Mouse (Mus musculus) megakaryocyte, embryonic 14.5 days (primary cell): ENCODE data around the gene Cadps2. TPM values are rescaled to one million over a fixed set of nuclear protein-coding genes. Genes with fewer than 3 reads are reported as not detected.

Experiments used
- H3K27me3 ChIP-seq: replicated peaks from 2 replicates; pipeline ENCODE3; 2012; ENCODE audit warnings: inconsistent platforms
- H3K36me3 ChIP-seq: replicated peaks from 2 replicates; pipeline ENCODE3; 2012; ENCODE audit warnings: low read length, inconsistent platforms, mixed read lengths
- H3K4me1 ChIP-seq: 2 replicates; pipeline ENCODE4 v1.6.1; 2012; ENCODE audit warnings: inconsistent platforms
- H3K4me3 ChIP-seq: replicated peaks from 2 replicates; pipeline ENCODE3; 2012; ENCODE audit warnings: moderate library complexity, mild to moderate bottlenecking, inconsistent platforms
- H3K9me3 ChIP-seq: 2 replicates; pipeline ENCODE4 v1.6.1; 2012; ENCODE audit warnings: inconsistent platforms
- FLI1 ChIP-seq: IDR thresholded peaks from 2 replicates; pipeline ENCODE4 v1.6.1; 2012; ENCODE audit warnings: low read length, inconsistent platforms, mixed read lengths
- GATA1 ChIP-seq: IDR thresholded peaks from 3 replicates; pipeline ENCODE4 v1.6.1; 2012; ENCODE audit warnings: mixed read lengths, low read length, inconsistent platforms, borderline replicate concordance
- polyA plus RNA-seq: library from polyadenylated mRNA; stranded (reverse); fragments of >175 nt; gene quantifications from 2 replicates; pipeline ENCODE4 v1.2.3, GENCODE M21; 2012; ENCODE audit warnings: low replicate concordance; ENCODE audit not compliant: insufficient read depth

Gene Cadps2
- polyA plus RNA-seq, 1 experiment: not detected

GRCm38 (mm10) chr6:23491804-23492203 lies 347.4 kb downstream of the Cadps2 start:
- TF ChIP-seq FLI1: no peak
- no peak for TF ChIP-seq GATA1
- peaks cover 2% of the 10 kb centered on the region; the same call in 1 of the 2 replicates for H3K9me3 ChIP-seq
- no peaks in the 10 kb centered on the region for H3K27me3 ChIP-seq
- no peaks in the 10 kb centered on the region for H3K4me1 ChIP-seq
- no peaks in the 10 kb centered on the region for H3K36me3 ChIP-seq
- no peak overlapping the region for H3K4me3 ChIP-seq

- Histone ChIP-seq H3K27me3 (no peaks in the 10 kb centered on the region), H3K9me3 (peaks cover 9% of the 10 kb centered on the region), H3K4me3 (no peak overlapping the region), H3K4me1 (no peaks in the 10 kb centered on the region), H3K36me3 (no peaks in the 10 kb centered on the region)
- TF ChIP-seq GATA1 (no peak), FLI1 (no peak)
Observed at GRCm38 (mm10) chr6:23490431-23490830, 348.8 kb downstream of the Cadps2 start.

GRCm38 (mm10) chr6:23489046-23489445 lies 350.2 kb downstream of the Cadps2 start:
- H3K4me3 ChIP-seq: no peak overlapping the region
- H3K36me3 ChIP-seq: no peaks in the 10 kb centered on the region
- H3K27me3 ChIP-seq: no peaks in the 10 kb centered on the region
- peaks cover 9% of the 10 kb centered on the region for H3K9me3 ChIP-seq
- TF ChIP-seq FLI1 (no peak), GATA1 (no peak)
- H3K4me1 ChIP-seq: no peaks in the 10 kb centered on the region

GRCm38 (mm10) chr6:23472686-23473085 lies 366.5 kb downstream of the Cadps2 start:
- H3K36me3 ChIP-seq: no peaks in the 10 kb centered on the region
- no peaks in the 10 kb centered on the region for H3K27me3 ChIP-seq
- no peaks in the 10 kb centered on the region for H3K9me3 ChIP-seq
- TF ChIP-seq GATA1 (no peak), FLI1 (no peak)
- H3K4me1 ChIP-seq: no peaks in the 10 kb centered on the region
- no peak overlapping the region for H3K4me3 ChIP-seq

GRCm38 (mm10) chr6:23471830-23472229 lies 367.4 kb downstream of the Cadps2 start:
- Histone ChIP-seq H3K9me3 (no peaks in the 10 kb centered on the region), H3K4me1 (no peaks in the 10 kb centered on the region)
- no peak for TF ChIP-seq GATA1
- TF ChIP-seq FLI1: no peak

GRCm38 (mm10) chr6:23467885-23468284 lies 371.3 kb downstream of the Cadps2 start:
- H3K4me3 ChIP-seq: no peak overlapping the region
- no peak for TF ChIP-seq FLI1
- TF ChIP-seq GATA1: no peak
- no peaks in the 10 kb centered on the region for H3K27me3 ChIP-seq
- no peaks in the 10 kb centered on the region for H3K4me1 ChIP-seq
- no peaks in the 10 kb centered on the region for H3K9me3 ChIP-seq
- H3K36me3 ChIP-seq: no peaks in the 10 kb centered on the region

More at GRCm38 (mm10) chr6:23471830-23472229, 367.4 kb downstream of the Cadps2 start:
- Histone ChIP-seq H3K36me3 (no peaks in the 10 kb centered on the region), H3K4me3 (no peak overlapping the region), H3K27me3 (no peaks in the 10 kb centered on the region)

- no peak overlapping the region for H3K4me3 ChIP-seq
- no peaks in the 10 kb centered on the region for H3K9me3 ChIP-seq
- H3K27me3 ChIP-seq: no peaks in the 10 kb centered on the region
- TF ChIP-seq GATA1: no peak
- no peak for TF ChIP-seq FLI1
- H3K4me1 ChIP-seq: no peaks in the 10 kb centered on the region
- no peaks in the 10 kb centered on the region for H3K36me3 ChIP-seq
Observed at GRCm38 (mm10) chr6:23462600-23463280, 376.5 kb downstream of the Cadps2 start.

GRCm38 (mm10) chr6:23457748-23458147 lies 381.5 kb downstream of the Cadps2 start:
- Histone ChIP-seq H3K9me3 (no peaks in the 10 kb centered on the region), H3K4me1 (no peaks in the 10 kb centered on the region), H3K27me3 (no peaks in the 10 kb centered on the region), H3K4me3 (no peak overlapping the region), H3K36me3 (no peaks in the 10 kb centered on the region)
- TF ChIP-seq GATA1 (no peak), FLI1 (no peak)

GRCm38 (mm10) chr6:23453907-23454306 lies 385.3 kb downstream of the Cadps2 start:
- Histone ChIP-seq H3K9me3 (no peaks in the 10 kb centered on the region), H3K4me3 (no peak overlapping the region), H3K27me3 (no peaks in the 10 kb centered on the region), H3K36me3 (no peaks in the 10 kb centered on the region), H3K4me1 (no peaks in the 10 kb centered on the region)
- TF ChIP-seq FLI1 (no peak), GATA1 (no peak)

GRCm38 (mm10) chr6:23439897-23440296 lies 399.3 kb downstream of the Cadps2 start:
- Histone ChIP-seq H3K36me3 (no peaks in the 10 kb centered on the region), H3K4me1 (no peaks in the 10 kb centered on the region), H3K27me3 (no peaks in the 10 kb centered on the region), H3K4me3 (no peak overlapping the region), H3K9me3 (peaks cover 4% of the 10 kb centered on the region; the same call in 1 of the 2 replicates)
- no peak for TF ChIP-seq GATA1

- Histone ChIP-seq H3K9me3 (no peaks in the 10 kb centered on the region; the same call in 1 of the 2 replicates), H3K4me1 (no peaks in the 10 kb centered on the region), H3K36me3 (no peaks in the 10 kb centered on the region), H3K4me3 (no peak overlapping the region), H3K27me3 (no peaks in the 10 kb centered on the region)
- TF ChIP-seq FLI1: no peak
Observed at GRCm38 (mm10) chr6:23410256-23411049, 428.8 kb downstream of the Cadps2 start.
